Mouse (Mus musculus): Measurements from ENCODE around the gene Dusp5. TPM values are rescaled to one million over a fixed set of nuclear protein-coding genes. Genes with fewer than 3 reads are reported as not detected.

Gene Dusp5
- total and polyA plus RNA-seq, 2 experiments from 2014 or later = 9.8 to 26.0 TPM

DNA sequence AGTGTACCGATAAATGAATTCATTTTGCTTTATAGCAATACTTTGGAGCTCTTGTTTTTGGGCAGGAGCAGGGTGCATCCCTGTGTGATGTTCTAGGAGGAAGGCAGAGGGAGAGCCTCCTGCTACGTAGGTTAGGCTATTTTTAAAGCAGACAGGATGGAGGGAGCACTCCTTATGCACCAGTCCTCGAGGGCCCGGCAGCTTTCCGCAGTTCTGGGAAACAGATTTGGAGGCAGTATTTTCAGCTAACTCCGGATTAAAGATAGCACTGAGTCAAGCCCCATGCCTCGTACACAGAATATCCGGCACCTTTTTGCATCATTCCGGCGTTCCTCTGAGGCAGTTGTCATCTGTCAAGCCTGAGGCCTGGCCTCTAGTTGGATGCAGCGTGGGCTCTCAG lies 9.1 kb downstream of the Dusp5 start:
- no peak overlapping the region for H3K4me3 ChIP-seq (ENCODE audit: low read length)
- no peak overlapping the region for H3K9ac ChIP-seq (replicated peaks; ENCODE audit: low read length)
- H3K9me3 ChIP-seq (ENCODE audit: low read length) = no peaks in the 10 kb centered on the region
- DNase-seq (ENCODE audit: low spot score) (no peak), ATAC-seq (no peak)
- TF ChIP-seq CTCF (IDR thresholded peaks at IDR 0.05; ENCODE audit: low read depth) = no peak
- H3K4me1 ChIP-seq (ENCODE audit: insufficient read depth, low read length) = no peaks in the 10 kb centered on the region
- no peaks in the 10 kb centered on the region for H3K27me3 ChIP-seq (ENCODE audit: insufficient read depth, low read length)
- WGBS = 92% methylated on average over 11 of the region's 11 CpGs
- H3K4me2 ChIP-seq (ENCODE audit: low read depth, low read length) = no peak overlapping the region
- 0 out of 2 replicates have a peak, but pooled peaks cover 9% of the 10 kb centered on the region for H3K36me3 ChIP-seq (ENCODE audit: insufficient read depth, low read length)
- no peak overlapping the region for H3K27ac ChIP-seq

DNA sequence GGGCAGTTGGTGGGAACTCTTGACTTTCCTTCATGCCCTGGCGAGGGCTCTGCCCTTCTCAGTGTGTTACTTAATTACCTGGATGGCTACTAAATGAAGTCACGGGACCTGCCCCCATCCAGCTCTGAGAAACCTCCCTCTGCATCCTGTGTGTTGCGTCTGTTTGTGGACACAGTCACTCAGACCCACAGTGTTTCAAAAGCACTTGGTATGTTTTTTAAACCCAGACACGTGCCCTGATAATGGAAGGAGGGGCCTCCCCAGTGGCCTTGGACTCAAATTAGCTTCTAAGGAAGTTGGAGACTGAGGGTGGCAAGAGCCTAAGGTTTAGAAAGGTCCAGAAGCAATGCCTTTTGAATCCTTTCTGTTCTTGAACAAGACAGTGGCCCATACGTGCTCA lies 9.9 kb downstream of the Dusp5 start:
- no peaks in the 10 kb centered on the region for H3K4me1 ChIP-seq (ENCODE audit: insufficient read depth, low read length)
- WGBS = 79% methylated on average over 5 of the region's 5 CpGs
- ATAC-seq (no peak), DNase-seq (ENCODE audit: low spot score) (no peak)
- no peak for TF ChIP-seq CTCF (IDR thresholded peaks at IDR 0.05; ENCODE audit: low read depth)
- no peak overlapping the region for H3K4me3 ChIP-seq (ENCODE audit: low read length)
- no peaks in the 10 kb centered on the region for H3K27me3 ChIP-seq (ENCODE audit: insufficient read depth, low read length)
- H3K27ac ChIP-seq = no peak overlapping the region
- no peaks in the 10 kb centered on the region for H3K9me3 ChIP-seq (ENCODE audit: low read length)
- no peak overlapping the region for H3K4me2 ChIP-seq (ENCODE audit: low read depth, low read length)
- H3K36me3 ChIP-seq (ENCODE audit: insufficient read depth, low read length) = 0 out of 2 replicates have a peak, but pooled peaks cover 9% of the 10 kb centered on the region
- no peak overlapping the region for H3K9ac ChIP-seq (replicated peaks; ENCODE audit: low read length)

DNA sequence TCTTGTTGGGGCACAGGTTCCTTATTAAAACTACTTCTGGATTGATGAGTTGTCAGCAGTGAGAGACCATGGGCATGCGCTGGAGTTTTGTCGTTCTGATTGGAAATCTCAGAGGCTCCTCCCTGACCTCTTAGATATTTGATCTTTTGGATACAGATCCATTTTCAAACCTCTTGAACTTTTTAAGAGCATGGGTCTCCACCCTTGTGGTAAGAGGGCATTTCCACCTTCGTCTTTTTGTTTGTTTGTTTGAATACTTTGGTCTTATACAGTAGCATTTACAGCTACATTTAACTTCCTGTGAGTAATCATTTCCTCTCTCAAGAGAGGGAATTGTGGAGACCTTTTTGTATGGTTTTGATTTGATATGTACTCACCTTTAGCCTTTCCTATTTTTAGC lies 10.4 kb downstream of the Dusp5 start:
- no peak for ATAC-seq
- TF ChIP-seq CTCF (IDR thresholded peaks at IDR 0.05; ENCODE audit: low read depth) = no peak
- H3K27me3 ChIP-seq (ENCODE audit: insufficient read depth, low read length) = no peaks in the 10 kb centered on the region

DNA sequence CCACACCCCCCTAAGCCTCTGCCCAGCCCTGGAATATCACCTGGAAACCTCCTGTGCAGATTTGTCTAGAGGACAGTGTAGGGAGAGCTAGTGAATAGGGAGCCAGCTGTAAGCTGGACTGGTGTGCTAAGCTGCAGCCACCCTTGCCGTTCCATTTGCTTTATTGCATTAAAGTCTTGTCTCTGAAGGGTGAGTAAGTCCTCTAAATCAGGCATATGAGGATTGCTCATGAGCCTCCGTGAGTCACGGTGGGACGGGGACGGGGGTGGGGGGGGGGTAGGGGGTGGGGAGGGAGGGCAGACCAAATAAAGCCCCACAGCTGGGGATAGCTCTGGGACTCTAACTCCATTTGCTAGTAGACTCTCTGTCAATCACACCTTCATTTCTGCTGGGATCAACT lies 14.7 kb downstream of the Dusp5 start:
- no peak overlapping the region for H3K9ac ChIP-seq (replicated peaks; ENCODE audit: low read length)
- H3K4me3 ChIP-seq (ENCODE audit: low read length) = no peak overlapping the region
- H3K4me1 ChIP-seq (ENCODE audit: insufficient read depth, low read length) = no peaks in the 10 kb centered on the region
- TF ChIP-seq CTCF (IDR thresholded peaks at IDR 0.05; ENCODE audit: low read depth) = no peak
- 52% methylated on average over 5 of the region's 5 CpGs for WGBS
- no peaks in the 10 kb centered on the region for H3K27me3 ChIP-seq (ENCODE audit: insufficient read depth, low read length)
- DNase-seq (ENCODE audit: low spot score) (no peak), ATAC-seq (no peak)
- H3K36me3 ChIP-seq (ENCODE audit: insufficient read depth, low read length) = 0 out of 2 replicates have a peak, but pooled peaks cover 9% of the 10 kb centered on the region
- no peaks in the 10 kb centered on the region for H3K9me3 ChIP-seq (ENCODE audit: low read length)
- no peak overlapping the region for H3K4me2 ChIP-seq (ENCODE audit: low read depth, low read length)
- H3K27ac ChIP-seq = no peak overlapping the region

More for the DNA sequence above, 10.4 kb downstream of the Dusp5 start:
- H3K36me3 ChIP-seq (ENCODE audit: insufficient read depth, low read length) = 0 out of 2 replicates have a peak, but pooled peaks cover 9% of the 10 kb centered on the region
- no peak overlapping the region for H3K9ac ChIP-seq (replicated peaks; ENCODE audit: low read length)
- no peak overlapping the region for H3K4me2 ChIP-seq (ENCODE audit: low read depth, low read length)
- H3K4me1 ChIP-seq (ENCODE audit: insufficient read depth, low read length) = no peaks in the 10 kb centered on the region
- H3K4me3 ChIP-seq (ENCODE audit: low read length) = no peak overlapping the region
- H3K27ac ChIP-seq = no peak overlapping the region
- 87% methylated on average over 3 of the region's 3 CpGs for WGBS
- DNase-seq (ENCODE audit: low spot score) = no peak
- no peaks in the 10 kb centered on the region for H3K9me3 ChIP-seq (ENCODE audit: low read length)

DNA sequence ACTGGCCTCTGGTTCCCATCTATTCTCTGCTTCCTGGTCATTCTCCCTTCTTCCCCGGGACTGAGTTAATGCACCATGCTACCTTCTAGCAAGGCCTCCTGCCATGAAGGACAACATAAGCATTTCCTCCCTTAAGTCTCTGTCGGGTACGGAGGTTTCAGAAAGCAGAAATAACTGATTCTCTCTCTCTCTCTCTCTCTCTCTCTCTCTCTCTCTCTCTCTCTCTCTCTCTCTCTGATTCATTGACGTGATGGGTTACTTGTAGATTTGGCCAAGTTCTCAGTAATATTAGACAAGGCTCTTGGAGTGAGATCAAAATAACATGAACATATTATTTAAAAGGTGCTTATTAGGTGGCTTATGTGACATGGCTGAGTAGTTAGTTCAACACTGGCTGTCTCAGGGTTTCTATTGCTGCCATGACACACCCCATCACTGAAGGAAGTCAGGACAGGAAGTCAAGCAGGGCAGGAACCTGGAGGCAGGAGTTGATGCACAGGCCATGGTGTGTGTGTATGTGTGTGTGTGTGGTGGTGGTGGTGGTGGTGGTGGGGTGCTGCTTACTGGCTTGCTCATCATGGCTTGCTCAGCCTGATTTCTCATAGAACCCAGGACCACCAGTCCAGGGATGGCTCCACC lies 16.1 kb downstream of the Dusp5 start:
- WGBS = 71% methylated on average over 4 of the region's 4 CpGs
- H3K27me3 ChIP-seq (ENCODE audit: insufficient read depth, low read length) = no peaks in the 10 kb centered on the region

DNA sequence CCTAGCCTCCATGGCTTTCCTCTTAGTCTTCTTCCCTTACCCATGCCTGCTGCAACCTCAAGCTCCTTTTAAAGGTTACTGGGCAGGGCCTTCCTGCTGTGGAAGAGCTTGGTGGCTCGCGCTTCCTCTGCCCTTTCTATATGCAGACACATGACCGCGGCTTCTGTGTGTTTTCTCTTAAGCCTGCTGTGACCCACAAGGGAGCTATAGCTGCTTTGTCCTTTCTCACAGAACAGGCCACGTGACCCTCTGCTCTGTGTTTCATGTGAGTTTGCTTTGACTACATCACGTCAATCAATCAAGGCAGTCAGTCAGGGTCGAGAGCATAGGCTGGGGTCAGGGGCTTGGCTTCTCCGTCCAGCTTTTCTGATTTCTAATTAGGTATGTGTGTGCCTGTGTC lies 18.7 kb downstream of the Dusp5 start:
- TF ChIP-seq CTCF (IDR thresholded peaks at IDR 0.05; ENCODE audit: low read depth) = no peak
- H3K36me3 ChIP-seq (ENCODE audit: insufficient read depth, low read length) = no peaks in the 10 kb centered on the region
- H3K27ac ChIP-seq = no peak overlapping the region
- no peaks in the 10 kb centered on the region for H3K4me1 ChIP-seq (ENCODE audit: insufficient read depth, low read length)
- H3K4me2 ChIP-seq (ENCODE audit: low read depth, low read length) = no peak overlapping the region
- no peak overlapping the region for H3K4me3 ChIP-seq (ENCODE audit: low read length)
- H3K9ac ChIP-seq (replicated peaks; ENCODE audit: low read length) = no peak overlapping the region
- WGBS = 21% methylated on average over 8 of the region's 8 CpGs
- DNase-seq (ENCODE audit: low spot score) (no peak), ATAC-seq (no peak)
- no peaks in the 10 kb centered on the region for H3K9me3 ChIP-seq (ENCODE audit: low read length)
- H3K27me3 ChIP-seq (ENCODE audit: insufficient read depth, low read length) = no peaks in the 10 kb centered on the region

More for the DNA sequence above, 16.1 kb downstream of the Dusp5 start:
- Histone ChIP-seq H3K27ac (no peak overlapping the region), H3K4me1 (ENCODE audit: insufficient read depth, low read length) (no peaks in the 10 kb centered on the region), H3K36me3 (ENCODE audit: insufficient read depth, low read length) (0 out of 2 replicates have a peak, but pooled peaks cover 9% of the 10 kb centered on the region), H3K4me2 (ENCODE audit: low read depth, low read length) (no peak overlapping the region), H3K9ac (replicated peaks; ENCODE audit: low read length) (no peak overlapping the region), H3K4me3 (ENCODE audit: low read length) (no peak overlapping the region), H3K9me3 (ENCODE audit: low read length) (no peaks in the 10 kb centered on the region)
- no peak for TF ChIP-seq CTCF (IDR thresholded peaks at IDR 0.05; ENCODE audit: low read depth)
- DNase-seq (ENCODE audit: low spot score) (no peak), ATAC-seq (no peak)

DNA sequence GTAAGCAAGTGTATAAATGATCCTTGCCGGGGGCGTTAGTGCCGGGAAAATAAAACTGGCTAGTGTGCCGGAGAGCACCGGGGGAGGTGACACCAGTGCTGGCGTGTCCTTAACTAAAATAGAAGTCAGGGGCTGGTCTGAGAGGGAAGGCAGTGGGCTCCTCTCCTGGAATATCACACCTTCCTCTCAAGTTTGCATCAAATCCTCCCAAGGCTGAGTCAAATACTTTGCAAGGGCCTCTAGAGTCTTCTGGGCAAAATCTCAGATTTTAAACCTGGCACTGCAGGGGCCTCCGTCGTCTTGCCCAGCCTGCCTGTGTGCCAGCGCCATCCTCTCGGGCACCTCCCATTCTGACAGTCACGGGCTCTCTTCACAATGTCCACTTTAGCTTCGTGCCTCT lies 22.1 kb downstream of the Dusp5 start:
- 68% methylated on average over 12 of the region's 12 CpGs for WGBS
- Histone ChIP-seq H3K27me3 (ENCODE audit: insufficient read depth, low read length) (no peaks in the 10 kb centered on the region), H3K4me3 (ENCODE audit: low read length) (no peak overlapping the region), H3K36me3 (ENCODE audit: insufficient read depth, low read length) (no peaks in the 10 kb centered on the region), H3K9ac (replicated peaks; ENCODE audit: low read length) (no peak overlapping the region), H3K27ac (no peak overlapping the region), H3K4me2 (ENCODE audit: low read depth, low read length) (no peak overlapping the region), H3K9me3 (ENCODE audit: low read length) (no peaks in the 10 kb centered on the region), H3K4me1 (ENCODE audit: insufficient read depth, low read length) (no peaks in the 10 kb centered on the region)
- no peak for DNase-seq (ENCODE audit: low spot score)
- no peak for TF ChIP-seq CTCF (IDR thresholded peaks at IDR 0.05; ENCODE audit: low read depth)
- no peak for ATAC-seq
